ENCODE assay signal across 9 mouse cellular contexts in genomic region chr13:13404517-13405155, GRCm38 (mm10). TPM values are rescaled to one million over a fixed set of nuclear protein-coding genes. Genes with fewer than 3 reads are reported as not detected.
DNase-seq lines count a peak whose midpoint lies in the region; ATAC-seq and TF ChIP-seq lines count a peak whose summit lies in the region.
"Not testable (repeated sequence)": the region's sequence is repeated elsewhere in the genome, so short reads cannot be mapped to it uniquely, and the experiment has no call there.
"Had no signal": no experiment of that assay in that cellular context is flagged by ENCODE, and none has a peak within 500 bp of the region (broad histone marks: within the 10 kb centered on the region; RNA-seq: fewer than 3 reads in every experiment).

No protein-coding gene starts in this region.

- H3K4me1 ChIP-seq in kidney, adult 2 months (ENCODE audit: control insufficient read depth, insufficient read depth, low read length); liver, embryonic 16.5 days (ENCODE audit: control insufficient read depth, low read depth, low read length): not testable (repeated sequence)

- not testable (repeated sequence) for H3K36me3 ChIP-seq in kidney, adult 2 months (ENCODE audit: control insufficient read depth, insufficient read depth, low read length); liver, embryonic 16.5 days (ENCODE audit: control insufficient read depth, insufficient read depth)

- not testable (repeated sequence) for H3K4me2 ChIP-seq in liver, embryonic 16.5 days (ENCODE audit: low read depth, low read length)

- not testable (repeated sequence) for H3K9me3 ChIP-seq in liver, embryonic 16.5 days (replicated peaks; ENCODE audit: control insufficient read depth, low read length)

- peak; percentile 15; the same call in 1 of the 2 replicates for ATAC-seq in liver, embryonic 16.5 days (ENCODE audit: low read depth)

- 47% methylated on average over 6 of the region's 6 CpGs for WGBS in kidney, adult 2 months
- WGBS in liver, embryonic 16.5 days (ENCODE audit: insufficient replicate concordance), result 60% methylated on average over 6 of the region's 6 CpGs

- not testable (repeated sequence) for TF ChIP-seq POLR2A in kidney, adult 2 months (IDR thresholded peaks at IDR 0.05; ENCODE audit: low read depth, low read length)

- not testable (repeated sequence) for H3K9ac ChIP-seq in liver, embryonic 16.5 days (ENCODE audit: low read depth, low read length)

- not testable (repeated sequence) for TF ChIP-seq CTCF in kidney, adult 2 months (conservative IDR thresholded peaks at IDR 0.05; ENCODE audit: insufficient read depth, insufficient read length, low read depth, low read length)

- H3K27me3 ChIP-seq in kidney, adult 2 months (replicated peaks; ENCODE audit: control insufficient read depth, insufficient read depth, low read length); liver, embryonic 16.5 days (ENCODE audit: control insufficient read depth, insufficient read depth, low read depth, low read length): not testable (repeated sequence)

- peak overlapping the region; percentile 46; the same call in 1 of the 2 replicates for H3K27ac ChIP-seq in kidney, adult 2 months (ENCODE audit: insufficient read depth, low read depth, low read length)
- not testable (repeated sequence) for H3K27ac ChIP-seq in liver, embryonic 16.5 days (ENCODE audit: low read length)

- not testable (repeated sequence) for H3K4me3 ChIP-seq in kidney, adult 2 months (ENCODE audit: insufficient read depth, low read depth, low read length); liver, embryonic 16.5 days (ENCODE audit: low read depth, low read length)

- DNase-seq in 3134 (ENCODE audit: extremely low read depth, insufficient read length, low spot score), result peak; percentile 12
- peak; percentile 59 to 85 for DNase-seq in adrenal gland, adult (ENCODE audit: inconsistent age in 2 of 2, low spot score in 1 of 2)
- peak; percentile 51 for DNase-seq in adrenal gland, postnatal 10 days
- DNase-seq in adrenal gland, postnatal 36 days, result peak; percentile 52 to 54
- peak; percentile 21 for DNase-seq in kidney, adult 2 months

RNA-seq across cellular contexts. Expression of gene Gpr137b, which starts 10.8 kb away (rescaled TPM):
- 10 to 100 TPM; 20.5 to 25.1 TPM for total RNA-seq in adrenal gland, postnatal 10 days (2021)
- total RNA-seq in adrenal gland, postnatal 36 days (2021), result 10 to 100 TPM; 35.1 to 48.7 TPM
- 283 and 302 TPM in 2 replicates for polyA plus RNA-seq in kidney, adult 2 months (2012; rRNA removed)
- 2.8 and 5.2 TPM in 2 replicates for polyA plus RNA-seq in liver, embryonic 16.5 days (2015; fragmentation: Nextera tagmentation; extraction: Ambion mirVana)
- total RNA-seq: granulocyte monocyte progenitor cell, adult 5-6 weeks had no signal
- polyA plus RNA-seq: G1E had no signal

RNA-seq across cellular contexts. Expression of gene Nid1, which starts 32.7 kb away (rescaled TPM):
- total RNA-seq in adrenal gland, postnatal 10 days (2021), result 100 to 1,000 TPM; 148 to 150 TPM
- total RNA-seq in adrenal gland, postnatal 36 days (2021), result 100 to 1,000 TPM in 1 of 2 experiments, 10 to 100 TPM in 1; 73.4 to 113 TPM
- 64.6 and 67.6 TPM in 2 replicates for polyA plus RNA-seq in kidney, adult 2 months (2012; rRNA removed)
- polyA plus RNA-seq in liver, embryonic 16.5 days (2015; fragmentation: Nextera tagmentation; extraction: Ambion mirVana), result 32.1 and 37.8 TPM in 2 replicates
- total RNA-seq: granulocyte monocyte progenitor cell, adult 5-6 weeks had no signal
- polyA plus RNA-seq: activated CD4-positive, CD25-positive, alpha-beta regulatory T cell, adult 4 months; G1E had no signal

Comparison
In these comparisons a context has a peak if more than half of its experiments do, and no peak if none do; other contexts are left out.
1. DNase-seq: peak in every context shown above with its lines; median percentile 72 in adrenal gland, adult; 53 in adrenal gland, postnatal 36 days; 51 in adrenal gland, postnatal 10 days; 21 in kidney, adult 2 months; 12 in 3134.